Mouse (Mus musculus): ENCODE measurements around the gene Mylk.

GRCm38 (mm10) chr16:34926531-34927435 lies 181.8 kb downstream of the Mylk start:
- TF ChIP-seq CTCF (IDR thresholded peaks at IDR 0.05; ENCODE audit: insufficient read depth, low read depth, low read length) (no peak), POLR2A (IDR thresholded peaks at IDR 0.05; ENCODE audit: insufficient read depth, low read depth, low read length) (no peak)
